Mouse (Mus musculus): ENCODE data around the gene Btf3l4. TPM values are rescaled to one million over a fixed set of nuclear protein-coding genes. Genes with fewer than 3 reads are reported as not detected.

The Btf3l4 gene
- total RNA-seq (2017) = 33.4 and 40.9 TPM in 2 replicates

GRCm38 (mm10) chr4:108832916-108833827 lies at the start of gene Btf3l4:
Gene Btf3l4 (minus strand): TSS chr4:108833614.
- peak; percentile 94 for ATAC-seq (ENCODE audit: extremely low read depth, insufficient number of reproducible peaks, low FRiP score, poor library complexity, severe bottlenecking)

DNA sequence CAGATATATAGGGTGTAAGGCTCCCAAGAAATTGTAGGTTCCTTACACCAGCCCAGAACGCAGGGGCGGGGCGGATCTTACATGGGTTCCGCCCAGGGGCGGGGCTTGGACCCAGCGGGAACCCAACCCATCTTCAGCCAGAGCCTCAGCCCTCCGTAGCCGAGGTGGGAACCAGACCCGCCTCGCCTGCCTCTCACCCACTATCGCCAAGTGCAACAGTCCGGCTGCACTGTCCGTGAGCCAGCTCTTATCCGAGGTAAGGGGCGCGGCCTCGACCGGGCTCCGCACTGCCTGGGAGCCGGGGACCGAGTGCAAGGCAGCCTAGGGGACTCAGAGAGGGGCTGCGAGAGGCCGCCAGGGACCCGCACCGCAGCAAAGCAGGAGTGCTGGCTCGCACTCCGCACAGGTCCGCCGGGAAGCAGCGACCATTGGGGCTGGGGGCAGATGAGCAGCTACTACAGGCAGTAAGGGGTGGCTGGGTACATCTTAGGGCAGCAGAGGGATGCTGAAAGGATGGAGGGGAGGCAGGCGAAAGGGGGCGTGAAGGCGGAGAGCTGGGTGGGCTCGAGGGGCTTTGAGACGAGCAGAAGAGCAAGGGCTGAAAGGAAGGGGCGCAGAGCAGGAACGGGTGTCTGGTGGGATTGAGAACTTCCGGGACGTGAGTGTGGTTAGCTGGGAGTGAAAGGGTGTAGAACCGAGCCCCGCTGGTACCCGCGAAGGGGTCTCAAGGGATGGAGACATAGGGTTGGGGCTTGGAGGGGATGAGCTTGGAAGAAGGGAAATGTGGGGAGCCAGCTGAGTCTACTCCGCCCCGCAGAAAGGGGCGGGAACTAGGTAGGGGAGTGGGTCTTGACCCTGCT lies 45.8 kb upstream of the Btf3l4 start, which contains the start of gene Rab3b:
Rab3b (plus strand) TSS at position 101 of the 860 bp plus-strand sequence.
- peak; percentile 21; the same call in 1 of the 2 replicates for ATAC-seq (ENCODE audit: extremely low read depth, insufficient number of reproducible peaks, low FRiP score, poor library complexity, severe bottlenecking)

DNA sequence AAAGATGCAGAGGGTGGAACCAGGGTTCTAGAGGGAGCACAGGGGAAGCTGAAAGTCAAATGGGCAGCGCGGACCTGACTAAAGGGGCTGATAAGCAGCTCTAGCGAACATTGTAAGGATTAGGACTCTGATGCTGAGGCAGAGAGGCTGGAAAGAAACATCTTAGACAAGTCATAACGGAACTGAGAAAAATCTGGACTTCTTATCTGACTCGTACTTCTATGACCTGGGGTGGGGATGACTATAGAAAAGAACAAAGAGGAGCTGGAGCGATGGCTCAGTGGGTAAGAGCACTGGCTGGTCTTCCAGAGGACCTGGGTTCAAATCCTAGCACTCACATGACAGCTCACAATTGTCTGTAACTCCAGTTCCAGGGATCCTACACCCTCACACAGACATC lies 44.5 kb upstream of the Btf3l4 start:
- no peak for ATAC-seq (ENCODE audit: extremely low read depth, insufficient number of reproducible peaks, low FRiP score, poor library complexity, severe bottlenecking)

GRCm38 (mm10) chr4:108873746-108874145 lies 40.3 kb upstream of the Btf3l4 start:
- ATAC-seq (ENCODE audit: extremely low read depth, insufficient number of reproducible peaks, low FRiP score, poor library complexity, severe bottlenecking) = no peak

- ATAC-seq (ENCODE audit: extremely low read depth, insufficient number of reproducible peaks, low FRiP score, poor library complexity, severe bottlenecking) = peak; percentile 89; the same call in 1 of the 2 replicates
These were observed 36.4 kb upstream of the Btf3l4 start for GRCm38 (mm10) chr4:108869730-108870374.

GRCm38 (mm10) chr4:108866806-108867205 lies 33.4 kb upstream of the Btf3l4 start:
- no peak for ATAC-seq (ENCODE audit: extremely low read depth, insufficient number of reproducible peaks, low FRiP score, poor library complexity, severe bottlenecking)

DNA sequence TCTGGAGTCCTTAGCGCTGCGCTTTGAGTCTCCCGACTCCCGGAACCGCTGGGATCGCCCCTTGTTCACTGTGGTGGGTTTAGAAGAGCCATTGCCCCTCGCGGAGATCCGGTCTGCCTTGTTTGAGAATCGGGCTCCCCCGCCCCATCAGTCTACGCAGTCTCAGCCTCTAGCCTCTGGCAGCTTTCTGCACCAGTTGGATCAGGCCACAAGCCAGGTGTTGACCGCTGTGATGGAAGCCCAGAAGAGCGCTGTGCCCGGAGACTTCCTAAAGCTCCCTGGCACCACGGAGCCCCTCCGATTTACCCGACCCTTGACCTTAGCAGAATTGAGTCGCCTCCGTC lies 15.1 kb upstream of the Btf3l4 start, which contains the start of gene A730015C16Rik:
A730015C16Rik (minus strand) TSS at position 115 of the 344 bp plus-strand sequence.
- ATAC-seq (ENCODE audit: extremely low read depth, insufficient number of reproducible peaks, low FRiP score, poor library complexity, severe bottlenecking) = no peak

GRCm38 (mm10) chr4:108847715-108848504 lies 14.5 kb upstream of the Btf3l4 start, which contains the start of gene Kti12:
Gene Kti12 (plus strand): TSS chr4:108847785.
- peak; percentile 68 for ATAC-seq (ENCODE audit: extremely low read depth, insufficient number of reproducible peaks, low FRiP score, poor library complexity, severe bottlenecking)

- ATAC-seq (ENCODE audit: extremely low read depth, insufficient number of reproducible peaks, low FRiP score, poor library complexity, severe bottlenecking) = no peak
These were observed 12.6 kb upstream of the Btf3l4 start for GRCm38 (mm10) chr4:108845824-108846569.

GRCm38 (mm10) chr4:108843336-108843735 lies 9.9 kb upstream of the Btf3l4 start:
- ATAC-seq (ENCODE audit: extremely low read depth, insufficient number of reproducible peaks, low FRiP score, poor library complexity, severe bottlenecking) = no peak

DNA sequence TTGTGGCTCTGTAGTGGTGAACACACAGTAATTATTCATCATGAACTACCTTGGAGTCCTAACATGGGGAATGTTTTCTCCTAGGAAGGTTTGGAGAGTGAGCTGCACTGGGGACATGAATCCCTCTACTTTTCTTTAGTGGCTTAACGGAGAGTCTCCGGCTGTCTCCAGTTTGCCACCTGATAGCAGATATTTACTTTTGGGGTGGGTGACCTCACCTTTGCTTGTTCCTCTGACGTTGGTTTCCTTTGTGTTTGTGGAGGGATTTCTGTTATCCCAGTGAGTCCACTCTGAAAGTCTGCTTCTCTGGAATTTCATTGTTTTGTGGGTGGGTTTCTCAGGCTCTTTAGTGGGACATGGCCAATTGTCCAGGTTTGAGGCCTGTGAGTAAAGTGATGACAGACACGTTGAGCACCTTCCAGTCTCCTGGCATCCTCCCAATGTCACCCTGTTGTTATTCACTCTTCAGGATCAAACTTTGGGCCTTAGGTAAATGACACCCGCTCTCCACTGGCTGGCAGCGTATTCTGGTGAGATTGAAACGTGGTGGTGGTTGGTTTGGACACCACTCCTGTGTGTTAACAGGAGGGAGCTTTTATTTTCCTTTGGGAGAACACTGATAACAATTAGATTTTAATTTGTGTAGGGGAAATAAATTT lies 8.6 kb upstream of the Btf3l4 start:
- ATAC-seq (ENCODE audit: extremely low read depth, insufficient number of reproducible peaks, low FRiP score, poor library complexity, severe bottlenecking) = no peak

- no peak for ATAC-seq (ENCODE audit: extremely low read depth, insufficient number of reproducible peaks, low FRiP score, poor library complexity, severe bottlenecking)
These were observed 4.6 kb upstream of the Btf3l4 start for GRCm38 (mm10) chr4:108838031-108838430.

GRCm38 (mm10) chr4:108835496-108835895 lies 2.1 kb upstream of the Btf3l4 start:
- ATAC-seq (ENCODE audit: extremely low read depth, insufficient number of reproducible peaks, low FRiP score, poor library complexity, severe bottlenecking) = no peak

DNA sequence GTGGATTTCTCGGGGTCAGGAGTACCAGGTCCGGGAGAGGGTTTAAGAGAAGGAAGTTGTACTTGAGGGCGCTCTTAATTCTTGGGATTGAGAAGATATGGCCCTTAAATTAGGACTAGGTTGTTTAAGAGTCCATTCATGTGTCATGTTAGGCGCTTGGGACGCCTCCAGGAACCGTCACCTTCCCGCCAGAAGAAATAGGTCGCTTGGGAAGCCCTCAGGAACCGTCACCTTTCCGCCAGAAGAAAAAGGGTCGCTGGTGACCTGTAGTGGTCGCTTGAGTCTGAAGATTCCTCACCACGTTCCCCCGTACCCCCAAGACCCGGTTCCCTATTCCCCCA lies 1.5 kb upstream of the Btf3l4 start:
- no peak for ATAC-seq (ENCODE audit: extremely low read depth, insufficient number of reproducible peaks, low FRiP score, poor library complexity, severe bottlenecking)

GRCm38 (mm10) chr4:108834115-108834970 lies 929 bp upstream of the Btf3l4 start, which contains the start of gene Txndc12:
Gene Txndc12 (plus strand): TSS chr4:108834601.
- peak; percentile 25; the same call in 1 of the 2 replicates for ATAC-seq (ENCODE audit: extremely low read depth, insufficient number of reproducible peaks, low FRiP score, poor library complexity, severe bottlenecking)

DNA sequence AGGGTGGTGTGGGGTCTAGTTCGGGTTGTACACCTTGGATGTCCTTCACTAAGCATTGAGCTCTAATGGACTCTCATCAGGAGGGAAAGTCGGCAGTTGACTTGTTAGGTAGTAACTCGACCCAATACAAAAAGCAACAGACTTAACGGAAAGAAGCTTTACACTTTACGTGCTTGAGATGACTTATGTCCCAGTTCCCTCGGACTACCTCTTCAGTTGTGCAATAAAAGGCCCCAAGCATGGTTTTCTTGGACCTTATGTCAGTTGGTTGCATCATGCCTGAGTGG lies 357 bp upstream of the Btf3l4 start:
- ATAC-seq (ENCODE audit: extremely low read depth, insufficient number of reproducible peaks, low FRiP score, poor library complexity, severe bottlenecking) = peak; percentile 43

Measured in neutrophil, adult 5-6 weeks (primary cell).